Mouse (Mus musculus) limb, embryonic 12.5 days (tissue): ENCODE data around the gene Trf. TPM values are rescaled to one million over a fixed set of nuclear protein-coding genes. Genes with fewer than 3 reads are reported as not detected.

ENCODE experiments used
- polyA plus RNA-seq: library from polyadenylated mRNA; unstranded; fragments of >200 nt; fragmentation: Nextera tagmentation; extraction: Ambion mirVana; gene quantifications from 2 replicates; pipeline ENCODE4 v1.2.1, GENCODE M21; 2016

The Trf gene
- polyA plus RNA-seq, 1 experiment from 2014 or later = 7.9 TPM

Other genes starting within 250 kb of the Trf start
- gene Slco2a1, start 241.7 kb downstream of the Trf start, polyA plus RNA-seq = 1.0 and 1.2 TPM in 2 replicates
- 2.8 and 3.9 TPM in 2 replicates for gene Rab6b, start 118.7 kb downstream of the Trf start, polyA plus RNA-seq
- gene Srprb, start 28.3 kb downstream of the Trf start, polyA plus RNA-seq = 55.1 and 58.0 TPM in 2 replicates
- 1.1 TPM in 1 of 2 replicates, not detected in the other for gene Gm20425, start 137 bp downstream of the Trf start, polyA plus RNA-seq
- gene 1300017J02Rik, start 74.6 kb upstream of the Trf start, polyA plus RNA-seq = 3.8 and 4.0 TPM in 2 replicates
- 94.8 and 96.0 TPM in 2 replicates for gene Topbp1, start 74.8 kb upstream of the Trf start, polyA plus RNA-seq
- 109 and 114 TPM in 2 replicates for gene Cdv3, start 135.4 kb upstream of the Trf start, polyA plus RNA-seq
- gene Bfsp2, start 250.0 kb upstream of the Trf start, polyA plus RNA-seq = 1.2 and 1.5 TPM in 2 replicates